Mouse (Mus musculus) heart, postnatal 0 days (tissue): ENCODE results near the gene Trpc7. TPM values are rescaled to one million over a fixed set of nuclear protein-coding genes. Genes with fewer than 3 reads are reported as not detected.

Source experiments
- ATAC-seq: fragments of 200-750 bp; cut with Nextera tagmentation; 2 replicates; pipeline ENCODE4 v1.8.0; 2017; ENCODE audit warnings: low read depth, moderate number of reproducible peaks, moderate library complexity; ENCODE audit not compliant: insufficient read depth
- DNase-seq: peaks from one replicate; pipeline ENCODE4 v3.0.0-alpha.2; 2016; ENCODE audit warnings: low spot score
- H3K27ac ChIP-seq: fragments of 300-500 bp; sonication (generic); 2 replicates; pipeline ENCODE4 v1.5.1; 2014; ENCODE audit warnings: low read depth, mild to moderate bottlenecking
- H3K27me3 ChIP-seq: fragments of 300-500 bp; sonication (generic); 2 replicates; pipeline ENCODE4 v1.6.1; 2014; ENCODE audit warnings: low read length, mixed read lengths; ENCODE audit not compliant: control insufficient read depth, insufficient read depth
- H3K36me3 ChIP-seq: fragments of 300-500 bp; sonication (generic); replicated peaks from 2 replicates; pipeline ENCODE4 v1.6.1; 2014; ENCODE audit warnings: low read length, mixed read lengths; ENCODE audit not compliant: control insufficient read depth, insufficient read depth
- H3K4me1 ChIP-seq: fragments of 300-500 bp; sonication (generic); 2 replicates; pipeline ENCODE4 v1.6.1; 2014; ENCODE audit warnings: antibody characterized with exemption; ENCODE audit not compliant: control insufficient read depth, insufficient read depth
- H3K4me2 ChIP-seq: fragments of 300-500 bp; sonication (generic); 2 replicates; pipeline ENCODE4 v1.6.1; 2014; ENCODE audit warnings: low read depth, mild to moderate bottlenecking, low read length, moderate library complexity
- H3K4me3 ChIP-seq: fragments of 300-500 bp; sonication (generic); 2 replicates; pipeline ENCODE4 v1.5.1; 2014; ENCODE audit warnings: low read depth, low read length
- H3K9ac ChIP-seq: fragments of 300-500 bp; sonication (generic); replicated peaks from 2 replicates; pipeline ENCODE4 v1.6.1; 2014; ENCODE audit warnings: low read depth, low read length, mixed read lengths
- H3K9me3 ChIP-seq: fragments of 300-500 bp; sonication (generic); replicated peaks from 2 replicates; pipeline ENCODE4 v1.6.1; 2016; ENCODE audit warnings: low read length; ENCODE audit not compliant: control insufficient read depth
- CTCF ChIP-seq: IDR thresholded peaks from 2 replicates; pipeline ENCODE4 v1.5.1; 2016; ENCODE audit warnings: antibody characterized with exemption, control low read depth, low read depth
- EP300 ChIP-seq: IDR thresholded peaks from 2 replicates; pipeline ENCODE4 v1.6.1; 2016; ENCODE audit warnings: antibody characterized with exemption, low read depth
- WGBS: fragments of 180-500 bp; shearing (Covaris S2); extraction: QIAGEN DNeasy Blood & Tissue Kit; methylation state at CpG from one replicate; pipeline ENCODE4 v1.1.7; 2014; 5-methylcytosine and 5-hydroxymethylcytosine counted together
- polyA plus RNA-seq: library from polyadenylated mRNA; unstranded; fragments of >200 nt; fragmentation: Nextera tagmentation; extraction: Ambion mirVana; gene quantifications from 2 replicates; pipeline ENCODE4 v1.2.1, GENCODE M21; 2015
- total RNA-seq: library from RNA; depleted of rRNA; stranded (reverse); fragments of >200 nt; gene quantifications from 2 replicates; pipeline ENCODE4 v1.2.3, GENCODE M21; 2014; ENCODE audit warnings: low replicate concordance

Trpc7 gene
- total and polyA plus RNA-seq, 2 experiments from 2014 or later: not detected

DNA sequence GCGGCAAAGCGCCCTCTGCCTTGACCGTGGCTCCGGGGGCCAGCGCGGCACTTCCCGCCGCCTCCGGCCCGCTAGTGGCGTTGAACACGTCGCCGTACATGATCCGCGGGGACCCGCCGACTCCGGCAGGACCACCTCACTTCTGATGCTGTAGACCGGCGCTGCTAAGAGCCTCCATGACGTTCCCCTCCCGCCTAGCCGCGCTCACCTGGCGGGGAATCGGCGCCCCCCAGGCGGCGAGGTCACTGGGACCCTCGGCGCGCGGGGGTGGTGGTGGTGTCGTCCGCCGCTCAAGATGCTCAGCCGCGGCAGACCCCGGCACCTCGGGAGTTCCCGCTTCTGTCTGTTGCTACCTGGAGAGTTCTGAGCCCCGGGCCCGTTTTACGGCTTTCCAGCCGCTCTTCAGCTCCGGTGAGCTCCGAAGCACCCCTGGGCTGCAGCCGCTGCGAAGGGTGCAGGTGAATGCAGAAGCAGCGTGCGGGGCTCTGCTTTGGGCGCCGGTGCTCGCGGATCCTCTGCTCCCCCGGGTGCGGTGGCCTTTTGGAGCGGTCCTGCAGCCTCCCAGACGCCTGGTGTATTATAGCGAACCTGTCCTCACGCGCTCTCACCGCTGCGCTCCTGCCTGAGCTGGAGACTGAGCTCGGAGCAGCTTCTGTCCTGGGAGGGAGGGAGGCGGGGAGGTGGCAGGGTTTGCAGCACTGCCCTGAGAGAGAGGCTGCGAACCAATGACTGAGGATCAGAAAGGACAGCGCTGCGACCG, 142.4 kb downstream of the Trpc7 start, which contains the start of gene Gm45623:
Gm45623 (minus strand) TSS at position 636 of the 760 bp plus-strand sequence.
- WGBS: 2% methylated on average over 70 of the region's 71 CpGs
- TF ChIP-seq EP300 (no peak), CTCF (no peak)
- Histone ChIP-seq H3K4me2 (peak within 1 kb of the TSS; percentile 65), H3K4me1 (no peaks in the 10 kb centered on the region; the same call in 1 of the 2 replicates), H3K27me3 (peaks cover 50% of the 10 kb centered on the region), H3K36me3 (no peaks in the 10 kb centered on the region), H3K9ac (no peak within 1 kb of the TSS), H3K9me3 (no peaks in the 10 kb centered on the region), H3K27ac (no peak within 1 kb of the TSS), H3K4me3 (peak within 1 kb of the TSS; percentile 43)
- DNase-seq (no peak), ATAC-seq (peak; percentile 27; the same call in 1 of the 2 replicates)

DNA sequence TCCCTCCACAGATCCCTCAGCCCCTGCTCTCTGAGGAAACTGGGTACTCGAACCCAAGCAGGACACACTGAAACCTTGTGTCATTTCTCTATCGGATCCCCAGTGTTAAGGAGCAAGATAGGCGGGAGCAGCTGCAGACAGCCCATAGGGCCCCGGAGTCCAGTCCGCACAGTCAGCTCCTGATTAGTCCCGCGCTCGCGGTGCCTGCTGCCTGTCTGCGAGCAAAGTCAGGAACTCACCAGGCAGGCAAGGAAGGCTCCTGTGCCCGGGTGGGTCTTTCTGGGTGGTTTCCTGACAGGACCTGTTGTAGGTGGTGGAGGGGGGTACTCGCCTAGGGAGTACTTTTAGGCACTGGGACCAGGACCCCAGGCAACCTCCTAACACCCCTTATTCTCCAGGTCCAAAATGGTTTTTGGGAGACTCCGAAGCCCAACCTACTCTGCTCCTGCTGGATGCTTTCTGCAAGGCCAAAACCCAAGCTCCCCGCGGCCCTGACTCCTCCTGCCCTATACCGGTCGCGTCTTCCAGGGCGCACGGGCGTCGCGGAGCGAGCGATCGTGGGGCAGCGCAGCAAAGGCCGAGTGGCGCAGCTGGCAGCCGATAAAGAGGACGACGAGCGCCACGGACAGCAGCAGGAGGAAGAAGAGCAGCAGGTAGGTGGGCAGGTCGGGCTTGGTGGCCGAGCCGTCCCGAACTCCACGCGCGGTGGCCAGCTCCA, 143.2 kb downstream of the Trpc7 start:
- Histone ChIP-seq H3K27ac (no peak overlapping the region), H3K36me3 (no peaks in the 10 kb centered on the region), H3K9me3 (no peaks in the 10 kb centered on the region), H3K4me2 (peak overlapping the region; percentile 65), H3K4me3 (peak overlapping the region; percentile 43), H3K4me1 (no peaks in the 10 kb centered on the region; the same call in 1 of the 2 replicates), H3K27me3 (peaks cover 50% of the 10 kb centered on the region), H3K9ac (no peak overlapping the region)
- ATAC-seq: no peak
- WGBS: 3% methylated on average over 41 of the region's 41 CpGs
- no peak for DNase-seq
- TF ChIP-seq CTCF (no peak), EP300 (no peak)

- TF ChIP-seq EP300: no peak
- TF ChIP-seq CTCF: no peak
- Histone ChIP-seq H3K9ac (no peak overlapping the region), H3K4me1 (no peaks in the 10 kb centered on the region; the same call in 1 of the 2 replicates), H3K27me3 (peaks cover 48% of the 10 kb centered on the region), H3K27ac (no peak overlapping the region), H3K4me3 (no peak overlapping the region), H3K36me3 (no peaks in the 10 kb centered on the region), H3K4me2 (no peak overlapping the region), H3K9me3 (no peaks in the 10 kb centered on the region)
- ATAC-seq (no peak), DNase-seq (no peak)
- 57% methylated on average over 5 of the region's 5 CpGs for WGBS
Measured at GRCm38 (mm10) chr13:56751774-56752173, 144.0 kb downstream of the Trpc7 start.

DNA sequence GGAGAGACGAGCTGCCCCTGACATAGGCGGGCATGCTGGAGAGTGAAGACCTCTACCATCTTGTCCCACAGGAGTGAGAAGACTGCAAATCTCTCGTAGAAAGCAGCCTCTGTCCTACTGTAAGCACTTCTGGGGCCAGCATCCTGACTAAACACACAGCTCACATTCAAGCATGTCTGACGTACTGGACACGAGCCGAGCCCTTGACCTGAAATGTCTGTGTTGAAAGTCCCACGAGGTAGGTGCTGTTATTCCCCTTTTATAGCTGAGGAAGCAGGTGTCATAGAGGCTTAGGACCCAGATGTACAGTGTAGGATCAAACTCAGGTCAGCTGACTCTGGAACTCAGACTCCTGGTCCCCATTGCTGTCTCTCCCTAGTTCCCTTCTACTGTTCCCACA, 146.4 kb downstream of the Trpc7 start:
- H3K9ac ChIP-seq: no peak overlapping the region
- 84% methylated on average over 7 of the region's 7 CpGs for WGBS
- no peak for ATAC-seq
- H3K36me3 ChIP-seq: no peaks in the 10 kb centered on the region
- H3K27me3 ChIP-seq: peaks cover 38% of the 10 kb centered on the region
- no peak for DNase-seq
- no peak overlapping the region for H3K4me2 ChIP-seq
- H3K27ac ChIP-seq: no peak overlapping the region
- no peaks in the 10 kb centered on the region for H3K9me3 ChIP-seq
- no peak for TF ChIP-seq EP300
- no peak for TF ChIP-seq CTCF
- no peak overlapping the region for H3K4me3 ChIP-seq
- H3K4me1 ChIP-seq: no peaks in the 10 kb centered on the region; the same call in 1 of the 2 replicates

GRCm38 (mm10) chr13:56747554-56747953, 148.2 kb downstream of the Trpc7 start:
- H3K27ac ChIP-seq: no peak overlapping the region
- DNase-seq: no peak
- no peaks in the 10 kb centered on the region; the same call in 1 of the 2 replicates for H3K4me1 ChIP-seq
- WGBS: 58% methylated on average over 8 of the region's 8 CpGs
- no peaks in the 10 kb centered on the region for H3K36me3 ChIP-seq
- no peak overlapping the region for H3K4me2 ChIP-seq
- H3K9ac ChIP-seq: no peak overlapping the region
- ATAC-seq: no peak
- no peak overlapping the region for H3K4me3 ChIP-seq
- H3K9me3 ChIP-seq: no peaks in the 10 kb centered on the region
- TF ChIP-seq CTCF (no peak), EP300 (no peak)
- H3K27me3 ChIP-seq: peaks cover 20% of the 10 kb centered on the region
